Mouse (Mus musculus) spleen, adult 2 months (tissue): ENCODE measurements at regions not wholly inside any gene's neighbourhood (a gene's known extent, or its start where the extent isn't known, plus 50 kb on each side); places are given as distances from the start of the nearest gene placed in this dataset.

Source experiments
- DNase-seq, 2 experiments: peaks; one replicate each; pipeline versions ENCODE4 v3.0.0 to v3.0.0-alpha.2; 2012 to 2021; ENCODE audit warnings: low spot score in 2 of 2, low read depth in 1 of 2
- H3K27ac ChIP-seq: fragments of 200-500 bp; 2 replicates; pipeline ENCODE4 v1.5.1; 2012; ENCODE audit warnings: low read length, inconsistent platforms; ENCODE audit not compliant: insufficient read depth
- H3K27me3 ChIP-seq: fragments of 200-500 bp; 2 replicates; pipeline ENCODE4 v1.6.1; 2012; ENCODE audit warnings: mild to moderate bottlenecking, moderate library complexity, low read length, inconsistent platforms; ENCODE audit not compliant: control insufficient read depth, insufficient read depth
- H3K36me3 ChIP-seq: fragments of 200-500 bp; 2 replicates; pipeline ENCODE4 v1.6.1; 2012; ENCODE audit warnings: mild to moderate bottlenecking, low read length, inconsistent platforms; ENCODE audit not compliant: control insufficient read depth, insufficient read depth
- H3K4me1 ChIP-seq: fragments of 200-500 bp; 2 replicates; pipeline ENCODE4 v1.6.1; 2011; ENCODE audit warnings: inconsistent platforms; ENCODE audit not compliant: control insufficient read depth, insufficient read depth, insufficient read length
- H3K4me3 ChIP-seq: fragments of 200-500 bp; 2 replicates; pipeline ENCODE4 v1.5.1; 2011; ENCODE audit warnings: mild to moderate bottlenecking, inconsistent platforms; ENCODE audit not compliant: insufficient read depth, insufficient read length; ENCODE audit errors: extremely low read depth
- CTCF ChIP-seq: fragments of 200-500 bp; IDR thresholded peaks from 2 replicates; pipeline ENCODE4 v1.5.1; 2011; ENCODE audit warnings: mild to moderate bottlenecking, inconsistent platforms; ENCODE audit not compliant: insufficient read depth, insufficient read length, insufficient replicate concordance; ENCODE audit errors: extremely low read depth
- POLR2A ChIP-seq: fragments of 200-500 bp; IDR thresholded peaks from 2 replicates; pipeline ENCODE4 v1.6.1; 2011; ENCODE audit warnings: low read depth, low read length, inconsistent platforms
- WGBS: fragments of 180-500 bp; shearing (Covaris S2); methylation state at CpG from one replicate; pipeline ENCODE4 v1.1.7; 2018; 5-methylcytosine and 5-hydroxymethylcytosine counted together

DNA sequence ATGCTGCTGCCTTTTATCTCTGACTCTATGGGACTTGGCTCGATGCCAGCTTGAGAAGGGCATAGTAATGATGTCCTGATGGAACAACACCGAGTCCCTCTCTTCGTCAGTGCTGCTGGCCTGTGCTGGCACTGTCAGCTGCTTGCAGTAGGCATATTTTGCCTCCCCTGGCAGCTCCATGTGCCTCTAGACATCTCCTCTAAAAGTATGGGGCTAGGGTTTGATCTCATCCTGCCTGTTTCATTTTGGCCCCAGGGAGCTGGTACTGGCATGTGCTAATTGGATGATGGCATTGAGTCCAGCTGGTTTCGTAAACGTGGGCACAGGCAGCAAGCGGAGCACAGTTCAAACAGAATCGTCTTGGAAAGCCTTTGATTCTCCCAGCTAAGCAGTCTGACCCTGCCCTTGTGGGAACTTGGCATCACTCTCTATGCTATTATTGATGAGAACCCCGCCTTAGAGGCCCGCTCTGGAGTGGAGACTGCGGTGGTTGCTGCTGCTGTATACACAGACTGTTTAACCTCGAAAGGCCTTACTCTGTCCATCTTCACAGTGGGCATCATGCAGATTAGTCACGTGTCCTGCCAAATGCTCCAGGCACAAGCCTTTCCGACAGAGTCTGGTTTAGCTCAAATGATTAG is 153.0 kb upstream of the Ppp2r3a start:
- no peak for TF ChIP-seq CTCF
- TF ChIP-seq POLR2A: no peak
- no peak for DNase-seq
- 77% methylated on average over 13 of the region's 13 CpGs for WGBS
- Histone ChIP-seq H3K4me3 (no peak overlapping the region), H3K4me1 (no peaks in the 10 kb centered on the region), H3K27ac (no peak overlapping the region), H3K27me3 (no peaks in the 10 kb centered on the region), H3K36me3 (no peaks in the 10 kb centered on the region)

DNA sequence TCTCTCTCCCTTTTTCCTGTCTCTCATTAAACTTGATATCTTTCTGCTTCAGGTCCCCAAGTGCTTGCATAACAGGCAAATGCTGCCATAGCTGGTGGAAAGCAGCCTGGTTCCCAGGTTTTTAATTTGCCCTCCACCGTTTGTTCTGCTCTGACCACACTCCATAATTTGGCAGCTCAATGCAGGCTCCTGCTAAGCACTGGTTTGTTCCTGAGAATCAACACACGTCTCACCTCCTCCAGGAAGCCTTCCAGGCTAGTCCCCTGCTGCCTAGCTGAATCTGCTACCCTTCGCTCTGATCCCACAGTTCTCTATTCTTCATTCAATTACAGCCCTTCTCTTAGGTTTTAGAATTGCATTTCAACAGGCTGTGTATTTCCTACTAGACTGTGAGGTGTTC is 152.4 kb upstream of the Ppp2r3a start:
- H3K27ac ChIP-seq: no peak overlapping the region
- no peaks in the 10 kb centered on the region for H3K4me1 ChIP-seq
- no peaks in the 10 kb centered on the region for H3K27me3 ChIP-seq
- TF ChIP-seq POLR2A (no peak), CTCF (no peak)
- WGBS: 77% methylated on average over 3 of the region's 3 CpGs
- H3K36me3 ChIP-seq: no peaks in the 10 kb centered on the region
- no peak for DNase-seq
- H3K4me3 ChIP-seq: no peak overlapping the region

DNA sequence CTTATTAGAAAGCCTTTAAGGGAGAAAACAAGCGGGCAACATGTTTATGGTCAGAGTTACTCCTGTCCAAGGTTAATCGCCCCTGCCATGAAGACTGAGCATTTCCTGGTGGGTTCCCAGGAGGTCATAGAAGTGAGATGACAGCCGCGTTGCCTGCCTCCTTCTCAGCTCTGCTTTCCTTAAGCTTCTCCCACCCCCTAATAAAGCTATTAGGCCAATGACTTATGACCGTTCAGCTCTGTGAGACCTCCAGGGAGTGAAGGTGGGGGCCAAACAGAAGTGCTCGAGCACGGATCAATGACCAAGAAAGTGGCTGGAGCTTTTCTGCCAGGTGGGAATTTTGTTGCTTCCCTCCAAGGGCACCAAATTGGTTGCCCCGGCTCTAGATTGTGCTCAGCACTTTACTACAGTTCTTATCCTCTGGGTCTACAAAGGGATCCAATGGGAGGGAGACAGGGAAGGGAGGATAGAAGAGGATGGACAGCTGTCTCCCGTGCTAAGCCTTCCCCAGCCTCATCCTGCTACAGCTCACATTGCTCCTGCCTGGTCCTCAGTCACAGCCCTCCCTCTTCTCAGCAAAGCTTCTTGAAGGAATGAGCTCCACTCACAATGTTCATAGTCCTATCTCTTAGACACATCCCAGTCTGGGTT is 151.1 kb upstream of the Ppp2r3a start:
- Histone ChIP-seq H3K36me3 (no peaks in the 10 kb centered on the region), H3K27ac (no peak overlapping the region), H3K4me1 (no peaks in the 10 kb centered on the region), H3K27me3 (no peaks in the 10 kb centered on the region), H3K4me3 (no peak overlapping the region)
- no peak for TF ChIP-seq CTCF
- WGBS: 56% methylated on average over 9 of the region's 9 CpGs
- no peak for DNase-seq

DNA sequence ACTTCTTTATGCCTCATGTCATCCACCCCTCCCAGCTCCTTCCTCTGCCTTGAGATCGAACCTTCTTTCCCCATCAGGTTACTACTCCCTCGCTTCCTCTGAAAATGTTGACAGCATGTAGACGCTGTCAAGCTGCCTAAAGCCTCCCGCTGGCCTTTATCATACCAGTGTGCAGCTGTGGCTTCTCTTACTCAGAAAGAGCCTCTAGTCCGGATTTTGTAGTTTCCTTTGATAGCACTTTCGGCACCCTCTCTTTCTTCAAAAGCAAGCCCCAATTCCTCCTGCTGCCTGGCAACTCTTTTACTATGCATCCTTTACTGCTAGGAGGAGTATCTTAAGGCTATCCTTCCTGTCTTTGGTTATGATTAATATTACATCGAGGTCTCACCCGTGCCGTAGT is 149.8 kb upstream of the Ppp2r3a start:
- Histone ChIP-seq H3K27ac (no peak overlapping the region), H3K36me3 (no peaks in the 10 kb centered on the region), H3K4me1 (no peaks in the 10 kb centered on the region), H3K27me3 (no peaks in the 10 kb centered on the region), H3K4me3 (no peak overlapping the region)
- TF ChIP-seq POLR2A (no peak), CTCF (no peak)
- 87% methylated on average over 9 of the region's 9 CpGs for WGBS
- no peak for DNase-seq

DNA sequence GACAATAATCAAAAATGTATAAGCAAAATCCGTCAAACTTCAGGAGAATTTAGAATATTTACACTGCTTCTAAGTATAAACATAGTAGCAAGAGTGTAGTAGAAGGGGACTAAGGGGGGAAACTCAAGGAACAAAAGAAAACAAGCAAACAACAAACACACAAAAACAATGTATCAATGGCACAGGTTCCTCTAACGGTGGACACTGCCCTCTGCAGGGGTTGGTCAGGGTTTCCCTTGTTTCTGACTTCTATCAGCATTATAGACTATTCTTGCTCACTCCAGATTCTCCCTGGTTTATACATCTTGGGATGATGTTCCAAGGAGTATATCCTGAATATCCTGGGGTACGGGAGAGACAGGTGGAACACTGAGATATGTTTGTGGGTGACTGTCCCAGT is 147.3 kb upstream of the Ppp2r3a start:
- 62% methylated on average over 3 of the region's 3 CpGs for WGBS
- Histone ChIP-seq H3K36me3 (no peaks in the 10 kb centered on the region), H3K4me3 (no peak overlapping the region), H3K4me1 (no peaks in the 10 kb centered on the region), H3K27ac (no peak overlapping the region), H3K27me3 (no peaks in the 10 kb centered on the region)
- TF ChIP-seq POLR2A: no peak
- no peak for TF ChIP-seq CTCF
- no peak for DNase-seq

DNA sequence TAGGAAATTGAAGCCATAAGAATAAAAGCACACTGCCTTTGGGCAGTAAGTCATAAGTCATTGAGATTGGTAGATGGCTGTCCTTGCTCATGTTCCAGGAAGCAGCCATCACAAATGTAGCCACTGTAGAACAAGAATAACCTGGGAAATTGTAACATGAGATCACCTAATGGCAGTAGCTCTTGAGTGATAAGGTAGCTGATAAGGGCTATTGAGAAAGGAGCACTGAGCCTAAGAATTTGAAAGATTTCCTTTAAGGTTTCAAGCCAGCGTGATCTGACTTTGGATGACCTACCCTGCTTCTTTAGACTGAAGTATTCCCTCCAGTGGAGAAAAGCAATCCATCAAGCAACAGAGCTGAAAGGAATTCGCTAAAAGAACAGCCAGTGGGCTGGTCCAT is 117.8 kb upstream of the Ppp2r3a start:
- TF ChIP-seq CTCF (no peak), POLR2A (no peak)
- no peak for DNase-seq
- 54% methylated on average over 2 of the region's 2 CpGs for WGBS

DNA sequence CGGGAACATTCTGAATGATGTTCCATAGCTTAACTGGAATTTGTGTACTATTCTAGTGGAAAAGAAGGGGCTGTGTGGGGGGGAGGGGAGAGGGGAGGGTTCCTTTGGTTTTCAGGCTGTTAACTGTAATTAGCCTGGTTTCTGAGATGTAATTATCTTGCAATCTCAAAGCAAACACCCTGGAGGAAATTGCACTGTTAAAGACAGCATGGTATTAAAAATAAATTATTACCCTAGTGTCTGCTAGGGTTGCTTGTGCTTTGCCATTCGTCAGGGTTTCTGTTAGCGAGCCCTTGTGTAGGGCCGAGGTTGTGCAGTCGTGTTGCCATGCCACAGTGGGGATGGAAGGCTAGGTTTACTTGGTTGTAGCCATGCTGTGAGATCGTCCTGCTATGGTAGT is 105.0 kb upstream of the Ppp2r3a start:
- Histone ChIP-seq H3K36me3 (no peaks in the 10 kb centered on the region), H3K27me3 (no peaks in the 10 kb centered on the region), H3K27ac (no peak overlapping the region), H3K4me1 (no peaks in the 10 kb centered on the region), H3K4me3 (no peak overlapping the region)
- WGBS: 77% methylated on average over 6 of the region's 6 CpGs
- no peak for TF ChIP-seq POLR2A
- no peak for TF ChIP-seq CTCF
- no peak for DNase-seq

More for the DNA sequence above, 117.8 kb upstream of the Ppp2r3a start:
- Histone ChIP-seq H3K36me3 (no peaks in the 10 kb centered on the region), H3K4me1 (no peaks in the 10 kb centered on the region), H3K27me3 (no peaks in the 10 kb centered on the region), H3K27ac (no peak overlapping the region), H3K4me3 (no peak overlapping the region)
